Mouse (Mus musculus) heart, adult 9 months (tissue): ENCODE measurements around the gene Fam19a5.

Source experiments
- DNase-seq, 2 experiments: peaks; one replicate each; pipeline ENCODE4 v3.0.0; 2022; ENCODE audit warnings: low spot score in 2 of 2

Gene Fam19a5

DNA sequence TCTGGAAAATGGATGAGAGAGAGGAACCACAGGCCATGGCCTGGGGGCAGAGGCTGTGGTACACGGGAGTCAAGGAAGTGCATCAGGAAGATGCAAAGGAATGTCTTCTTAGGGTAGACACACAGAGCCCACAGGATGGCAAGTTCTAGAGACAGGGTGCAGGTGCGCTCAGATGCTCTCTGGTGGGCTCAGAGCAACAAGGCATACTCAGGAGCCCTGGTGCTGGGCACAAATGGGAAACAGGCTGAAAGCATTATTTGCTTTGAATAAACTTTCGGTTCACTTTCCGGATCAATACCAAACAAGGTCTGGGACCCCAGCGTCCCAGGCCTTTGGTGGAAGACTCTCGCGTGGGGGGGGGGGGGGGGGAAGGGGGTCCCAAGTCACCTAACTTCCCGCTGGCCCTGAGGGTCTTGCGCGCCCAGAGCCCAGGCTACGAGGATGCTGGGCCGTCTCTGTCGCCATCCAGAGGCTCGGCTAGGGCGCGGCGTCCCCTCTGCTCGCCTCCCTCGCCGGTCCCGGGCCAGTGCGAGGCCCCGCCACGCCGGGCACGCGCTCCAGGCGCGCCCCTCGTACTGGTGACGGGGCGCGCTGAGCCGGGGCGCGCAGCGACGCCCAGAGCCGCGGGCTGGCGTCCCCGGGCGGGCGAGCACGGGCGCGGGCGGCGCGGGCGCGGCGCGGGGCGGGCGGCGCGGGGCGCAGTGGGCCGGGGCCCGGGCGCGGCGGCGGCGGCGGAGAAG is at the start of gene Fam19a5:
Fam19a5 (plus strand) TSS at position 701 of the 740 bp plus-strand sequence.
- DNase-seq, result no peak

DNA sequence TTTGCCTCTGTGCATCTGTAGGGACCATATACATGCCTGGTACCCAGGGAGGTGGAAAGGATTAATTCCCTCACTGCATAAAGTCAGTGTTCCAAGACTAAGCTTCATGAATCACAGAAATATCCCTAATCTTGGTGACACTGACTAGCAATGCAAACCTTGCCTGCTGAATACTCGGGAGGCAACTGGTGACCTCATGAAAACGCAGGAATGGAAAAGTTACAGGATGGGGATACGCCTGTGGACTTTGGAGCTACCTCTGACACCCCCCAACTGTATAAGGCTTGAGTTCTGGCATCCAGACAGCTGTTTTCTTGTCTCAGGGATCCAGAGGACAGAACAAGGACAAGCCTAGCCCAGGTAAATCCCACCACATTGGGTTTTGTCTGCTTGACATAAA is 42.4 kb upstream of the Fam19a5 start:
- no peak for DNase-seq

DNA sequence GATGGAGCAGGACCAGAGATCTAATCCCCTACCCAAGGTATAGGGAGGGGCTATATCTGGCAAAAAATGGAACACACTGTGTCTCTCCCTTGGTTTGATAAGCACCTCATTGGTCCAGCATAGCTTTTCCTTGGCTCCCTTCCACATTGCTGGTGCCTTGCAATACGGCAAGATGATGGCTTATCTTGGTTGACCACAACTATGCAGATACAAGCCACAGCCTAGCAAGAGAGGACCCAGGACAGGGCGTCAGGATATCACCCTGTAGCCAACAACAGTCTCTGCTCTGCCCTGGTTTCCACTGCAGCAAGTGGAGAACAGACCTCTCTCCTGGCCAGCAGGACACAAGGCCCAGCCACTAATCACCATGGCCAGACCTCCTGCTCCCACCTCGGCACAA is 36.8 kb upstream of the Fam19a5 start:
- no peak for DNase-seq

DNA sequence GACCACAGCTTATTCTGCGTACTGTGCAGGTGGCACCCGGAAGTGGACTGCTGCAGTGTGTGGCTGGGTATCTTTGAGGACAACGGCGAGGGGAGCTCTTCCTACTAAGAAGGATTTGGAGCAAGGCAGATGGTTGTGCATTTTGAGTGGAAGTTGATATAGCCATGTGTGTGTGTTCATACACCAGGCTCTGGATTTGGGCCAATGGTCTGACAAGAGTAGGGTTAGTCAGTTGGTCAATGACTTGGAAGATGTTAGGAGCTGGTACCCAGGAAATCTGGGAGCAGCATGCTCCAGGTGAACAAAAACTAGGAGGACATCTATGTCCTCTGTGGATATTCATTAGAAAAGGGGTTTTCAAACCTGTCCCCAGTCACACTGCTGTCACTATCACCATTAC is 33.2 kb upstream of the Fam19a5 start:
- DNase-seq, result no peak

DNA sequence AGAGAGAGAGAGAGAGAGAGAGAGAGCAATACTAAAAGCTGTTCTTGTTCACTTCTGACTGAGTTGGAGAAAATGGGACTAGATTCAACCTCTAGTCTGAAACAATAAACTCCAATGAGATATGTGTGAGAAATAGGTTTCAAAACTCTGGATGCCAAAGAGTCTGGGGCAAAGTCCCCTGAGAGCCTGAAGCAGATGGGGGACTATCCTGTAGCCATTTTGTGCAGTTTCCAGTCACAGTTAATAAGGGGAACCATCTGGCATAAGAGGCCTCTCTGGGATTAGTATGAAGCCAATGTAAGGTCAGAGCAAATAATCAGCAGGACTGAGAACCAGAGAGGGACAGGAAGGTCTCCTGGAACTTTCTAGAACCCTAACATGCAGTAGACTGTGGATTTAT is 25.9 kb upstream of the Fam19a5 start:
- no peak for DNase-seq

DNA sequence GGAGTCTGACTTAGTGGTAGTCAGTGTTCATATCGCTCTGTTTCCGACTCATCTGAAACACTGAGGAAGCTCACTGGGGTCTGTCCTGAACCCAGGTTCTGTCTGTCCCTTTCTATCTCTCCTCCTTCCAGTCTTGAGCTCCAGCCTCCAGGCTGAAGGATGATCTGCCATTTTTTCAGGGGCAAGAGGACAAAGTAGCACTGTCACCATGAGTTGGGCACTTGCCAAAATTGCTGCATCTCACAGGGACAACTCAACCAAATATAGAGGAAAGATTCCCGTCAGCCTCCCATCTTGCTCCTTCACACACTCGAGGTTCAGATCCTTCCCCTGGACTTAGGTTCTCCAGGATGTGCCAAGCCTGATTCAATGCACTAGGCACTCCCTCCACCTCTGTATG is 14.8 kb upstream of the Fam19a5 start:
- DNase-seq, result no peak

DNA sequence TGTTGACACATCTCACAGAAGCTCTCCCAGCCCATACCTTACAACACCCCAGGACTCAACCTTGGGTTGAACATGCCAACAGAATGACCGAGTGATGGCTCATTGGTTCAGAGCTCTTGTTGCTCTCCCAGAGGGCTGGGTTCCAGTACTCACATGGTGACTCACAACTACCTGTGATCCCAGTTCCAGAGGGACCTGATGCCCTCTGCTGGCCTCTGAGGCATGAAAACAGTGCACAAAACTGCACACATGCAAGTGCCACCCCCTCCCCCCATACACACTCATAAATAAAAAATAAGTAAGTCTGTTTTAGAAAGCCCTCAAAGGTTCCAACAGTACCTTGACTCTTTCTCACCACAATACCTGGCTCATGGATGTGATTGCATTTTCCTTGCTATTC is 2.4 kb upstream of the Fam19a5 start:
- no peak for DNase-seq

DNA sequence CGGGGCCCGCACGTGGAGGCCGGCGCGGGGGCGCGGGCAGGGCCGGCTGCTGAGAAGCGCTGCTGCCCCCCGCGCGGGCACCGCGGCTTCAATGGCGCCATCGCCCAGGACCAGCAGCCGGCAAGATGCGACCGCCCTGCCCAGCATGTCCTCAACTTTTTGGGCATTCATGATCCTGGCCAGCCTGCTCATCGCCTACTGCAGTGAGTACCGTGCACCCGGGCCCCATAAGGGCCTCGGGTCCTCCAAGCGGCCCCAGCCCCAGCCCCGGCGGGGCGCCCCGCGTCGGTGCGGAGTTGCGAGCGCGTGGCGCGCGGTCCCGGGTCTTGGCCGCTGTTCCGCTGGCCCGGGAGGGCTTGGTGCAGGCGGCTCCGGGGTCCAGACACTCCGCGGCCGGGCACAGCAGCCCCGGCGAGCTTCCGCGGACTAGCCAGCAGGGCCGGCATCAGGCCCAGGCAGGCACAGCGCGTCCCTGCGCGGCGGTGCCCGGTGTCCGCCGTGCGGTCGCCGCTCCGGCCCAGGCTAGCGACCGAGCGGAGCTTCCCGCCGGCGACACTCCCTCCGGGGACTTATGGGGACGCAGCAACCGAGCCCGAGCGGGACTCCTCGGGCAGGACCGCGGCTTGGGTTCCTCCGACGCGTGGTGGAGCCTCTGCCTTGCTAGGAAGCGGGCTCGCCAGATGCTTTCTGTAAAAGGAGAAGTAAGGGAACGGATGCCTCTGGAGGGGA is 466 bp downstream of the Fam19a5 start:
- DNase-seq, result no peak

DNA sequence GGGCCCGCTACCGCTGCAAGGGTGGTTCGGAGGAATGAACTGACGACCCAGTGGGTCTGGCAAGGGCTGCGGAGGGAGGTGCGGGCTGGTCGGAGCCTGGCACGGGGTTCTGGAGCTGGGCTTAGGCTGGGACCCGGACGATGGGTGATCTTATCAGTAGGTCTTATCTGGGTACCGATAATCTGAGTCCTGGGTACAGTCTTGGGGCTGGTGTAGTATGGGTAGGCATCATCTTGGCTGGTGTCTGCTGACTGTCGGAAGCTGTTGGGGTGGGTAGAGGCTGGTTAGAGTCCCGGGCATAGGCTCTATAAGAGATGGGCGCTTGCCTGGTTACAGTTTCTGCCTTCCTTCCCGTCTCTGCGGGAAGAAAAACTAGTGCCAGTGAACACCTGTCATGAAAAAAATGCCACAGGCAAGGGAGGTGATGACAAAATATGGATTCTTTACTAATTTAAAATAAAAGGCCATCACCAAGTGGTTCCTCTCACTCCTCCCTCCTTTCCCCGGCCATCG is 1.1 kb downstream of the Fam19a5 start:
- DNase-seq, result no peak

DNA sequence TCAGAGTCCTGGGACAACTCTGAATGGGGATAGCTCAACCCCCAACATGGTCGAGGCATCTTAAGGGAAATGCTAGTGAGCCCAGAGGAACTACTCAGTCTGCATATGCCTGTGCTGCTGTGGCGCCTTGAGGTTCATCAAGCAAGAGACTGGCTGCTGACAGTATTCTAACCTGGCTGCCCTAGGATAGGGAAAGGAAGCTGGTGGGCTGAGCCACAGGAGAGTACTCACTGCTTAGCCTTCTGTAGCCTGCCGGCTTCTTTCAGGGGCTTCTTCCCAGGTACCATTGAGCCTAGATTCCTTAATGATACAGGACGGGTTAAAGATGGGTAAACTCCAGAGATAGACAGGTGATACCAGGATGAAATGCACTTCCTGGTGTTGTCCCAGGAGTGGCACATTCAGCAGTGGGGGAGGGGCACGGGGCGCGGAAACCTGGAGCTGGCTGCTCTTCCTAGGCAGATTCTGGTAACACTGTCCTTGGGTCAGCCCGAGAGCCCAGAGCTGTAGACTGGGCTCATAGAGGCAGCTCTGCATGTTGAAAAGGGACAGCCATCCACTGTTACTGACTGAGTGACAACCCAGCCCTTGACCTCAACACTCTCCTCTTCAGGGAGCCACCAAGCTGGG is 1.7 kb downstream of the Fam19a5 start:
- DNase-seq, result no peak

DNA sequence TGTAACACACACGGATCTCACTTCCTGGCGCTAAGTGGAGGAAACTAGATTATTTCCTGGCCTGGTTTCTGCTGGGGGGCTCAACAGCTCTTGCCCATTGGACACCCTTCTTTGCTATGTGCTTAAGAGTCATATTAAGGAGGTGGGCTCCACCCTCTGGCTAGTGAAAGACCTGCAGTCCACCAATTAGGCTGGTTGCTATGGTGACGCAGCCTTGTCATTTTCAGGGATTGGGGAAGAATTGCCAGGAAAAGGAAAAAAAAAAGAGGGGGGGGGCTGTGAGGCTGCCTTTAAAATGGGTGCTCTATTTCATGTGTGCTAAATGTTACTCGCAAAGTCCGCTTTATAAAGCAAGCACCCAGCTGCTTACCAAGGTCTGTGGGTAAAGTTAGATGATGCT is 2.9 kb downstream of the Fam19a5 start:
- no peak for DNase-seq

DNA sequence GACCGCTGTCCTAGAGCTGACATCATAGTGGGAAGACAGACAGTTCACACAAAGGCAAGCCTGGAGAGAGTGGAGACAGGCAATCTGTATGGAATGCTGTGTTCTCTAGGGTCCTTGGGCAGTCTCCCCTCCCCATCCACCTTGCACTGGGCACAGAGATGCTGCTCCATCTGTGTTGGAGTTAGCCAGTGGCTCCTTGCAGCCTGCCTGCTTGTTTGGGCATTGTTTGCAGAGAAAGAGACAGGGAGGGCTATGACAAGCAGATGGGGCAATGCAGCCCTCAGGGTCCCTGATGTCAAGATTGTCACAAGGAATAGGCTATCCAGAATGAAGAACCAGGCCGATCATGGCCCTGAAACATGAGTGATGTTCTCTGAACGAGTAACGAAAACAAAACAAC is 5.6 kb downstream of the Fam19a5 start:
- DNase-seq, result no peak

DNA sequence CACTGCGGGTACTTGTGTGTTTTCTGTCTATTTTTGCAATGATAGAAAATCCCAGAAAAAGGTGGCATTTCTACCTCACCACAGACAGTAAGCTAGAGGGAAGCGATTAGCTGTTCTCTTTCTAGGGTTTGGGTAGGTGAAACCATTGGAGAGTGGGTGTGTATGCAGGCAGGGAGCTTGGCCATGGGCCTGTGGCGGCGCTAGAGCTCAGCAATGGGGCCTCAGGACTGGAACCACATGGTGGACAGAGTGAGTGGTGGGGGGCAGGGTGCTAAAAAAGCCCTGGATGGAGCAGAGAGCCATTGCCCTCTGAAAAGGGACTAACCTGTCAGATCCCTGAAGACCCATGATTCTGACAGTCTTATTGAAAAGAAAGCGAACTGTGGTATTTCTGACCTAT is 6.7 kb downstream of the Fam19a5 start:
- no peak for DNase-seq

DNA sequence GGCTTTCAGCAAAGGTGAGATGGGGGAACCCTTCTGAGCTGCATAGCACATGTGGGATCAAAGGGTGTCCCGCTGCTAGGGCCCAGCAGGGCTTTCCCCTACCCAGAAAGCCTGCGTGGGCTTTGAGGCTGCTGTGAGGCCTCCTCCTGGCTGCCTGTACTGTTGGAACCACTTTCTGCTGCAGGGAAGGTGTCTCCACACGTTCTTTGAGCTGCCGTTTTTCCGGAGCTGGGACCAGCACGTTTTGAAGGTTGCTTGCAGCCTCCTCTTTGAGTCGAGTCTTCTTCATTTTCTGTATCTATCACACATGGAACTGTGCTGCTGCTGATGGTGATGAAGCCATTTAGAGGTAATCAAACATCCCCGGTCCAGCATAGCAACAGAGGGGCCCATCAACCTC is 7.5 kb downstream of the Fam19a5 start:
- DNase-seq, result no peak

DNA sequence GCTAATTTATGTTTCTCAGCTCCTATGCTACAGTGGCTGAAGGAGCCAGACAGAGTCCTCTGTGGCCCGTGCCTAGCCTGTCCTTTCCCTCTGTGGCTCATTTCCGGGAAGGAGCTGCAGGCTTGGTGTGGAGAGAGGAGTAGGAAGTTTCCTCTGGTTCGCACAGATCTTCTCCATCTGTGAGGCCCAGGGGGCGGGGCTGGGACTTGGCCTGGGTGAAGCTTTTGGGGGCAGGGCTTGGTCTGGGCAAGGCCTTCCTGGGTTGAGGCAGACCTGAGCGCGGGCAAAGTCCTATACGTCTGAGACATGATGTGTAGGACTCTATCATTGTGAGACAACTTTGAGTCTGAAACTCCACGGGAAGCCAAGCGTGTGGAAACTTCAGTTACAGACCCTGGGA is 11.7 kb downstream of the Fam19a5 start:
- DNase-seq, result no peak

DNA sequence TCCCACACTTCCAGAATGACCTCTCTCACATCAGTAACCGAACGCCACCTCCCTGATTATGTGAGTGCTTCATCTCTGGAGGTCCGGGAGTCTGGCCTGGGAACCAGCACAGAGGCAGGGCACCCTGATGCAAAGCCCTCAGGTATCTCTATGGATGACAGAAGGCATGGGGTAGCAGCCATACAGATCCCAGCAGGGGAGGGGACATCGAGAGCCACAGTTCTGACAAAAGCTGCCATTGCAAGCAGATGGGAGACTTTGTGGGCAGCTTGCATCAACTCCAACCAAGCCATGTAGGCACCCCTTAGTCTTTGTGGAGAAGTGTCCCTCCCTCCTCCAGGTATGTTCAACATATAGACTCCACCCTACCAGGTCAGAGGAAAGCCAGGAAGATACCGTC is 20.2 kb downstream of the Fam19a5 start:
- no peak for DNase-seq

DNA sequence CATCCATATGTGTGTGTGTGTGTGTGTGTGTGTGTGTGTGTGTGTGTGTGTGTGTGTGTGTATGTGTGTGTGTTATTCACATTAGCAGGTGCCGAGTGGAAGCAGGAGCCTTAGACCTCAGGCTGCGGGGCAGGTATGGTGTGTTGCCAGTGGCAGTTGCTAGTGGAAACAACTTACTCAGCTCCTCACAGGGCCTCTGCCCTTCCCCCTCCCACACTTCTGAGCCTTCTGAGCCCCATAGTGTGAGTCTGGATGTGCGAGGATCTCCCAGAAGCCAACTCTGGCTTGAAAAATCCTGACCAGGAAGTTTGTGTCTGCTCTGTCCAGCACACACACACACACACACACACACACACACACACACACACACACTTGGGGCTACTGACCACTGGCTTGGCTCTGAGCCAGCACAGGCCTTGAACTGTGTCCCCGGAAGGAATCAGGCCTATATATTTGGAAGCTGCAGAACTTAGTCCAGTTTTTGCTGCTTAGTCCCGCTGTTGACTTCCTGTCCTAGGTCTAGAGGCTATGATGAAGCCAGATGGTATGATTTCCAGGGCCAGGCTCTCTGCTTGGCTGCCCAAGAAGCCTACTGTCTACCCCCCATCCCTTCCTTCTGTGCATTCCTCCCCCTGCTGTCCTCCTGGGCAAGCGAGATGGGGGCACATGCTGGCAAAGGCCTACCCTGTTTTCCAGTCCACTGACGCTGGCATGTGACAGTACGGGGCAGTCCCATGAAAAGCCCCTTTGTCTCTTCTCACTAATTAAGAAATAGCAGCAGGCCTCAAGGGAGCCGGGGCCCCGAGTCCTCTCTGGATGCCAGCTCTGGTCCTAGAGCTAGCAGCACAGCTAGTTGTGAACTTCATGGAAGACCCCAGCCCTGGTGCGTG is 22.2 kb downstream of the Fam19a5 start:
- no peak for DNase-seq

DNA sequence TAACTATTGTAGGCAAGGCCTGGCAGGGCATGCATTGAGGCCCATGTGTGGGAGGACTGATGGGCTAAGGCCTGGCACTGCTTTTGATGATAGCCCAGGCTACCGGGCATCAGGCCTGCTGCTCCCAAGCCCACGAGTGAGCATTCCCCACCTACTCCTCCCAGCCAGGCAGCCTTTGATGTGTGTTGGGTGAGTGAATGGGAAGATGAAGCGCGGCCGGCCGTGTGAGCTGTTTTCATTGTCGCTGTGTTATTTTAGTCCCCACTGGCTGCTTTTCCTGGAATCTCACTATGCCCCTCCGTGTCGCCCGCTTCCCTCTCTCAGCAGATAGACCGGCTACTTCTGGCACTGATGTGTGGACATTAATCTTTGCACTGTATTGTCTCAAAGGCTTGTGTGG is 26.1 kb downstream of the Fam19a5 start:
- no peak for DNase-seq

DNA sequence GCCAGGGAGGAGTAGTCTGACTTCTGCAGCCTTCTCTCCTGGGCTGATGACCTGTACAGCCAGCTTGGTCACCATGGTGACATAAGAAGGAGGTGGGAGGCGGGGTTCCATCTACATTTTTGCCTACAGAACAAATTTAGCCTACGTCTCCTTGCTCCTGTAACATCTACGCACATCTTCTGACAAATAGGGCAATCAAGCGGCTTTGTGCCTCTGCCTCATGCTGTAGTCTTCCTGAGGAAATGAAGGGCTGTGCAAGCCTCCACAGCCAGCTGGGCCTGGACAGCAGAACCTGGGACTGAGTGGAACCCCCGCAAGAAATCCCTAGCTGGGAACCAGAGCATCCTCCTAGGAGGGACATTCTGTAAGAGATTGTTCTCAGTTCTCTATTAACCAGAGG is 35.8 kb downstream of the Fam19a5 start:
- no peak for DNase-seq

DNA sequence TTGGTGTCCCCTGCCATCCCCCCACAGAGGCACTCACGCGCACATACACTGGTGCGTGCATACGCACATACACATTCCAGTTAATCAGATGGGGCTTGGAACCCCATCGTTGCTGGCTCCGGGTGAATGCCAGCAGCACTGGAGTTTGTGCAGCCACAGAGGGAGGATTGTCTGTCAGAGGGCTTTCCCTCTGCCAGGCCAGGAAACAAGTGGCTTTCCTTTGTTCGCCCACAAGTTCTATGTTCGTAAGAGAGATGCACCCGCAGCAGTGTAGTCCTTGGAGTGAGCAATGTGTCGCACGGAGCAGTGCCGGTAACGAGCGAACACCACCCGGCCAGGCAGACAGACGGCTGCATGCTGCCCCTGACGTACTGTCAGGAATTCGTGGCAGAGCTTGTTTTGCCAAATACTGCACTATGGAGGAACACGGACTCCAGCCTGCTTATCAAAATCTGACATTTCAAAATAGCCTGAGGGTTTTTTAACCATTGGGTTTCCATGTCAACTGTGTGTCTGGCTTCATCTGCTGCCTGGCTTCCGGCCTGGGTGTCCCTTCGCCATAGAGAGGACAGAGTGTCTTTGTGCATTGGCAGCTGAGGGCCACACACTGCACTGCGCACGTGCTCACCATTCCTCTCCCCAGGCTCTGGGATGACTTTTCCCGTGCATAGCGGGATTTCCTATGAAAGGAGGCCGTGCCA is 40.0 kb downstream of the Fam19a5 start:
- DNase-seq, result no peak

DNA sequence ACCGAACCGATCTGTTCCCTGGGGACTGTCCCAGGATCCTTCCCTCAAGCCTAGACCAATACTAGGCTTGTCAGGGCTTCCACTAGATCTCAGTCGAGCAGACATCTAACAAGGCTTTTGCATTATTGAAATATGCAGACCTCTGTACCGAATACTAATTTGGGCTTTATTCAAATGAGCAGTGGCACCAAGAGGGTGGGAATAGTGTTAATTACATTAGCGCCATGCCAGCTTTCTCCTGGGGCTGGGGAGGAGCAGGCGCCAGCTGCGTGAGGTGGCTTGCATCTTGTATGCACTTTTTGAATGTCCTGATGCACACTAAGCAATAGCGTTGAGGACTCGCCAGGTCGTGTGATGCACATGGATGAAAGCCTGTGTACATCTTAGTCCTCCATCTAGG is 46.9 kb downstream of the Fam19a5 start:
- no peak for DNase-seq
